Mouse (Mus musculus) bone marrow macrophage, adult 2 months (primary cell): Measurements from ENCODE around the gene Med12l. TPM values are rescaled to one million over a fixed set of nuclear protein-coding genes. Genes with fewer than 3 reads are reported as not detected.

Experiments used
- H3K27ac ChIP-seq: 2 replicates; pipeline ENCODE4 v1.5.1; 2012; ENCODE audit warnings: low read depth, low read length; ENCODE audit not compliant: insufficient read depth
- H3K4me1 ChIP-seq: 2 replicates; pipeline ENCODE4 v1.6.1; 2012; ENCODE audit warnings: low read length; ENCODE audit not compliant: control insufficient read depth, insufficient read depth
- H3K4me3 ChIP-seq: 2 replicates; pipeline ENCODE4 v1.5.1; 2012; ENCODE audit warnings: mild to moderate bottlenecking, low read length, moderate library complexity; ENCODE audit not compliant: insufficient read depth
- CTCF ChIP-seq: IDR thresholded peaks from 2 replicates; pipeline ENCODE4 v1.5.1; 2012; ENCODE audit warnings: low read depth, mild to moderate bottlenecking, low read length, moderate library complexity
- POLR2A ChIP-seq: IDR thresholded peaks from 2 replicates; pipeline ENCODE4 v1.6.1; 2012; ENCODE audit warnings: mild to moderate bottlenecking, low read depth, low read length, borderline replicate concordance
- polyA plus RNA-seq: library from polyadenylated mRNA; stranded (reverse); fragments of >200 nt; gene quantifications from 2 replicates; pipeline ENCODE4 v1.2.4, GENCODE M21; 2012; ENCODE audit not compliant: missing spikeins, insufficient read depth, insufficient read length

Med12l gene
- polyA plus RNA-seq, 1 experiment = 0.44 TPM

- TF ChIP-seq POLR2A = no peak
- TF ChIP-seq CTCF = no peak
- Histone ChIP-seq H3K27ac (no peak overlapping the region), H3K4me3 (no peak overlapping the region), H3K4me1 (peaks cover 17% of the 10 kb centered on the region)
These were observed 211.6 kb downstream of the Med12l start for GRCm38 (mm10) chr3:59217211-59217610.

- no peak overlapping the region for H3K27ac ChIP-seq
- TF ChIP-seq CTCF = no peak
- no peak for TF ChIP-seq POLR2A
- H3K4me3 ChIP-seq = no peak overlapping the region
- H3K4me1 ChIP-seq = peaks cover 8% of the 10 kb centered on the region
These were observed 213.7 kb downstream of the Med12l start for GRCm38 (mm10) chr3:59219326-59219725.

GRCm38 (mm10) chr3:59222303-59222702 is 216.7 kb downstream of the Med12l start:
- TF ChIP-seq CTCF = no peak
- TF ChIP-seq POLR2A = no peak
- Histone ChIP-seq H3K4me1 (peaks cover 20% of the 10 kb centered on the region), H3K4me3 (no peak overlapping the region), H3K27ac (no peak overlapping the region)

- Histone ChIP-seq H3K27ac (no peak overlapping the region), H3K4me3 (no peak overlapping the region), H3K4me1 (peaks cover 33% of the 10 kb centered on the region)
- TF ChIP-seq CTCF (no peak), POLR2A (no peak)
These were observed 219.8 kb downstream of the Med12l start for GRCm38 (mm10) chr3:59225411-59225810.

- no peak overlapping the region for H3K4me3 ChIP-seq
- TF ChIP-seq POLR2A = no peak
- no peak for TF ChIP-seq CTCF
- peaks cover 39% of the 10 kb centered on the region for H3K4me1 ChIP-seq
- peak overlapping the region; percentile 83 for H3K27ac ChIP-seq
These were observed 222.1 kb downstream of the Med12l start for GRCm38 (mm10) chr3:59227696-59228095.

- H3K4me3 ChIP-seq = no peak overlapping the region
- H3K4me1 ChIP-seq = peaks cover 39% of the 10 kb centered on the region
- peak overlapping the region; percentile 99 for H3K27ac ChIP-seq
- TF ChIP-seq CTCF (no peak), POLR2A (no peak)
These were observed 223.3 kb downstream of the Med12l start for GRCm38 (mm10) chr3:59228730-59229551.

- Histone ChIP-seq H3K4me1 (peaks cover 37% of the 10 kb centered on the region), H3K4me3 (no peak overlapping the region), H3K27ac (peak overlapping the region; percentile 99)
- no peak for TF ChIP-seq CTCF
- TF ChIP-seq POLR2A = no peak
These were observed 225.3 kb downstream of the Med12l start for GRCm38 (mm10) chr3:59230912-59231311.

GRCm38 (mm10) chr3:59234878-59235277 is 229.3 kb downstream of the Med12l start:
- peak overlapping the region; percentile 52 for H3K27ac ChIP-seq
- TF ChIP-seq POLR2A = no peak
- no peak for TF ChIP-seq CTCF

GRCm38 (mm10) chr3:59243384-59243783 is 237.8 kb downstream of the Med12l start:
- no peak overlapping the region for H3K27ac ChIP-seq
- TF ChIP-seq POLR2A (no peak), CTCF (no peak)

More at GRCm38 (mm10) chr3:59234878-59235277, 229.3 kb downstream of the Med12l start:
- Histone ChIP-seq H3K4me1 (peaks cover 19% of the 10 kb centered on the region), H3K4me3 (no peak overlapping the region)

GRCm38 (mm10) chr3:59248031-59248430 is 242.4 kb downstream of the Med12l start:
- Histone ChIP-seq H3K27ac (no peak overlapping the region), H3K4me1 (peaks cover 15% of the 10 kb centered on the region), H3K4me3 (no peak overlapping the region)
- TF ChIP-seq POLR2A (no peak), CTCF (no peak)

More at GRCm38 (mm10) chr3:59243384-59243783, 237.8 kb downstream of the Med12l start:
- Histone ChIP-seq H3K4me3 (no peak overlapping the region), H3K4me1 (peaks cover 14% of the 10 kb centered on the region)
